Mouse (Mus musculus): ENCODE measurements at regions not wholly inside any gene's neighbourhood (a gene's known extent, or its start where the extent isn't known, plus 50 kb on each side); places are given as distances from the start of the nearest gene placed in this dataset.

GRCm38 (mm10) chr6:93478521-93478920 lies 535.2 kb upstream of the Adamts9 start:
- no peak for DNase-seq

- DNase-seq, result no peak
These were observed 531.7 kb upstream of the Adamts9 start for GRCm38 (mm10) chr6:93474981-93475380.

- no peak for DNase-seq
These were observed 524.6 kb upstream of the Adamts9 start for GRCm38 (mm10) chr6:93467867-93468266.

- DNase-seq, result no peak
These were observed 519.6 kb upstream of the Adamts9 start for GRCm38 (mm10) chr6:93462861-93463260.

GRCm38 (mm10) chr6:93461374-93461773 lies 518.1 kb upstream of the Adamts9 start:
- DNase-seq, result peak; percentile 55

- no peak for DNase-seq
These were observed 514.3 kb upstream of the Adamts9 start for GRCm38 (mm10) chr6:93457613-93458012.

GRCm38 (mm10) chr6:93456383-93457033 lies 513.2 kb upstream of the Adamts9 start:
- no peak for DNase-seq

GRCm38 (mm10) chr6:93445568-93445967 lies 502.3 kb upstream of the Adamts9 start:
- peak; percentile 79 for DNase-seq

- peak; percentile 49 for DNase-seq
These were observed 501.8 kb upstream of the Adamts9 start for GRCm38 (mm10) chr6:93445124-93445523.

- DNase-seq, result peak; percentile 9
These were observed 500.7 kb upstream of the Adamts9 start for GRCm38 (mm10) chr6:93443766-93444557.

- DNase-seq, result no peak
These were observed 490.2 kb upstream of the Adamts9 start for GRCm38 (mm10) chr6:93433446-93433845.

- DNase-seq, result no peak
These were observed 482.8 kb upstream of the Adamts9 start for GRCm38 (mm10) chr6:93426141-93426540.

GRCm38 (mm10) chr6:93422906-93423305 lies 479.6 kb upstream of the Adamts9 start:
- no peak for DNase-seq

- no peak for DNase-seq
These were observed 479.0 kb upstream of the Adamts9 start for GRCm38 (mm10) chr6:93422253-93422652.

GRCm38 (mm10) chr6:93417625-93418024 lies 474.3 kb upstream of the Adamts9 start:
- no peak for DNase-seq

GRCm38 (mm10) chr6:93416006-93416405 lies 472.7 kb upstream of the Adamts9 start:
- peak; percentile 17 for DNase-seq

GRCm38 (mm10) chr6:93411077-93411452 lies 467.8 kb upstream of the Adamts9 start:
- DNase-seq, result no peak

GRCm38 (mm10) chr6:93410416-93411076 lies 467.3 kb upstream of the Adamts9 start:
- no peak for DNase-seq

GRCm38 (mm10) chr6:93398551-93398950 lies 455.3 kb upstream of the Adamts9 start:
- no peak for DNase-seq

GRCm38 (mm10) chr6:93397074-93397473 lies 453.8 kb upstream of the Adamts9 start:
- DNase-seq, result no peak

- DNase-seq, result no peak
These were observed 452.7 kb upstream of the Adamts9 start for GRCm38 (mm10) chr6:93395952-93396351.

- peak; percentile 37 for DNase-seq
These were observed 452.0 kb upstream of the Adamts9 start for GRCm38 (mm10) chr6:93395296-93395695.

GRCm38 (mm10) chr6:93393551-93393950 lies 450.3 kb upstream of the Adamts9 start:
- peak; percentile 27 for DNase-seq

- DNase-seq, result no peak
These were observed 449.1 kb upstream of the Adamts9 start for GRCm38 (mm10) chr6:93392402-93392801.
